Mouse (Mus musculus) lung, postnatal 0 days (tissue): ENCODE measurements at regions not wholly inside any gene's neighbourhood (a gene's known extent, or its start where the extent isn't known, plus 50 kb on each side); places are given as distances from the start of the nearest gene placed in this dataset.

Experiments
- CTCF ChIP-seq: IDR thresholded peaks from 2 replicates; pipeline ENCODE4 v1.5.1; 2016; ENCODE audit warnings: antibody characterized with exemption, mild to moderate bottlenecking
- EP300 ChIP-seq: IDR thresholded peaks from 2 replicates; pipeline ENCODE4 v1.6.1; 2016; ENCODE audit warnings: antibody characterized with exemption, mild to moderate bottlenecking, control low read depth

DNA sequence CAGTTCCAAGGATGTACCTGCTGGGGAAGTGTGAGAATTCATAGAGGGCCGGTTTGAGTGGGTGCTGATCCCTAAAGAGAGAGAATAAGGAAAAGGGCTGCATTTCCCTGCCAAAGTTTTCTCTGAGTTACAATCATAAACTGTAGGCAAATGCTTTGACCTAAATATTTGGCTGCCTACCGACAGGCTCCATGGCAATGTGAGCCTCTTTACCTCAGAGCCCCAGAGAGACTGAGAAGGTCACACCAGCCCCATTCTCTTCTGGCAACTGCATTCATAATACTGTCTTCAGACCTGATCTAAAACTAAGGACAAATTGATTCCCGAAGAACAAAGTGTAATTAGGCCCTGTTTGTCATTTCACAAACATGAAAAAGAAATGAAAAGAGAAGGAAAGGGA, 184.4 kb downstream of the S1pr1 start:
- TF ChIP-seq EP300 (no peak), CTCF (no peak)
